Mouse (Mus musculus) neural tube, embryonic 11.5 days (tissue): ENCODE data around the gene Cog7. TPM values are rescaled to one million over a fixed set of nuclear protein-coding genes. Genes with fewer than 3 reads are reported as not detected.

Experiments used
- polyA plus RNA-seq: library from polyadenylated mRNA; unstranded; fragments of >200 nt; fragmentation: Nextera tagmentation; extraction: Ambion mirVana; gene quantifications from 2 replicates; pipeline ENCODE4 v1.2.1, GENCODE M21; 2014

The Cog7 gene
- polyA plus RNA-seq, 1 experiment from 2014 or later: 18.9 TPM

Other genes starting within 250 kb of the Cog7 start
- 0.07 and 0.35 TPM in 2 replicates for gene Scnn1g, start 247.2 kb downstream of the Cog7 start, polyA plus RNA-seq
- 0.19 TPM in 1 of 2 replicates, not detected in the other for gene Scnn1b, start 116.7 kb downstream of the Cog7 start, polyA plus RNA-seq
- 70.4 and 72.5 TPM in 2 replicates for gene Gga2, start 39.5 kb upstream of the Cog7 start, polyA plus RNA-seq
- 98.6 and 110 TPM in 2 replicates for gene Ubfd1, start 85.5 kb upstream of the Cog7 start, polyA plus RNA-seq
- gene Ears2, start 85.6 kb upstream of the Cog7 start, polyA plus RNA-seq: 13.0 and 14.2 TPM in 2 replicates
- 659 and 695 TPM in 2 replicates for gene Ndufab1, start 120.2 kb upstream of the Cog7 start, polyA plus RNA-seq
- 17.0 and 20.5 TPM in 2 replicates for gene Palb2, start 151.3 kb upstream of the Cog7 start, polyA plus RNA-seq
- 146 and 153 TPM in 2 replicates for gene Dctn5, start 151.3 kb upstream of the Cog7 start, polyA plus RNA-seq
- gene Plk1, start 177.7 kb upstream of the Cog7 start, polyA plus RNA-seq: 125 and 127 TPM in 2 replicates
- gene Ern2, start 204.5 kb upstream of the Cog7 start, polyA plus RNA-seq: 0.08 TPM in 1 of 2 replicates, not detected in the other
- gene Chp2, start 237.8 kb upstream of the Cog7 start, polyA plus RNA-seq: not detected in 2 replicates